Mouse (Mus musculus): ENCODE measurements around the gene Hint2. TPM values are rescaled to one million over a fixed set of nuclear protein-coding genes. Genes with fewer than 3 reads are reported as not detected.
A peak's percentile ranks its signal among the peaks of the same experiment; 100 is the strongest.

Hint2 gene
- 120 and 130 TPM in 2 replicates for polyA plus RNA-seq (2012; rRNA removed)

DNA sequence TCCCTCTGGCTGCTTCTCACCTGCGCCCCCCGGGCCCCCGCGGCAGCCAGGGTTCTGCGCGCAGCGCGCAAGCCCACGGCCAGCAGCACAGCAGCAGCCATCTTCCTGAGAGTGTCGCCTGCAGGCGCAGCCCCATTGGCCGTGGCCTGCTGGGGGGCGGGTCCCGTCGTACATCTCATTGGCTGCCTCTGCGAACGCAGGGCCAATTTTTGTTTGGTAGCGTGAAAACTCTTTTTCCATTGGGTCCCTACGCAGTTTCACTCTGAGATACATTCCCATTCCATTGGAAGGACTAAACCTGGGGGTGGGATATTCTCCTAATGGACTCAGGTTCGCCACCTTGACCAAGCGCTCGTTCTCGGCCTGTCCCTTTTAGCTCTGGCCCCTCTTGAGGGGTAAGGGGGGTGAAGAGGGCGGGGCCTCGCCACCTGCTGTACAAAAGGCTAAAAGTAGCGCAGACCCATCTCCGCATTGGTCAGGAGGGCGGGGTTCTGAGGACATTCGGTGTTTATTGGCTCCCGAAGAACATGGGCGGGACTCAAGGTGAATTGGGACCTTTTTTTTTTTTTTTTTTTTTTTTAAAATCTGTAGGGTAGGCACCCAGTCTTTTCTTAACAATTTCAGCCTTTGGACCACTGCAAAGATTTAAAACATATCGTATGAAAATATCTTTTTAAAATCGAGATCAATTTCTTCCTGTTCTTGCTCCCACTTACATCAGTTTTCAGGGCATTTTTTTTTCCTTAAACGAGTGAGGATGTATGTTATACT lies at the start of gene Hint2:
Hint2 (minus strand) TSS at position 128 of the 771 bp plus-strand sequence.
- DNase-seq (ENCODE audit: low read depth), result peak; percentile 86

- DNase-seq (ENCODE audit: low read depth), result no peak
Observed at GRCm38 (mm10) chr4:43705991-43706390, 49.7 kb upstream of the Hint2 start.

DNA sequence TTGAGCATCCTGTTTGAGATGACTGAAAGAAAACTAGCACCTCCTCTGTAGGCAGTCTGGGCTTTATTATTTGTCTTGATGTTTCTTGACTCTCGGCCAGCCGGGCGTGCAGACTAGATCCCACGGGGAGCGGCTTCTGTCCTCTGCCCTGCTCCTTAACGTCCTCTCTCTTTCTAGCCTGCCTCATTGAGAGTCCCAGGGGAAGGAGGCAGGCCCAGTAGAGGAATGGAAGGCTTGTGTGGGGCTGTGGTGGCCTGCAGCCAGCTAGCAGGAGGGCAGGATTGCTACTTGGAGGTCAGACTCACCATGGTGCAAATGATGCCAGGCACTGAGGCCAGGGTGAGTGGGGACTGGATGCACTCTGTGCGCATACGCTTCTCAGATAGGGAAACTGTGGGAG lies 47.6 kb upstream of the Hint2 start:
- no peak for DNase-seq (ENCODE audit: low read depth)

- no peak for DNase-seq (ENCODE audit: low read depth)
Observed at GRCm38 (mm10) chr4:43703439-43703838, 47.2 kb upstream of the Hint2 start.

DNA sequence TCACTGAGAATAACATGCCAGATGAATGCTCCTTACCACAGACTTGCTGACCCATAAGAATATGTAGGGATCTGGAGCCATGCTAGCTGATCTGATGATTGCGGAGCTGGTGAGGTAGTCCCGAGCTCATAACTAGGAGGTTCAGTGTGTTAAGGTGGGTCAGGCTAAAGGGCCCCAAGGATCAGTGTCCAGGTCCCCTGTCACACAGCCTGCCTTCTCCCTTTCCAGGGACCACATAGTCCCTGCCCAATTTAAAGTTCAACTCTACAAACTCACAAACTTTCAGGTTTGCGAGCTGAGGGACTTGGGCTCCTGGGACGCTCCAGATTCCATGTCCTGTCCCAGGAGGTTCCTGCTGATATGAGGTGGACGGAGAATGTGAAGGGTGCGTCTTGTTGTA lies 44.4 kb upstream of the Hint2 start, which contains the start of gene Olfr70:
Olfr70 (minus strand) TSS at position 101 of the 400 bp plus-strand sequence.
- no peak for DNase-seq (ENCODE audit: low read depth)

GRCm38 (mm10) chr4:43696561-43696960 lies 40.3 kb upstream of the Hint2 start:
- DNase-seq (ENCODE audit: low read depth), result no peak

DNA sequence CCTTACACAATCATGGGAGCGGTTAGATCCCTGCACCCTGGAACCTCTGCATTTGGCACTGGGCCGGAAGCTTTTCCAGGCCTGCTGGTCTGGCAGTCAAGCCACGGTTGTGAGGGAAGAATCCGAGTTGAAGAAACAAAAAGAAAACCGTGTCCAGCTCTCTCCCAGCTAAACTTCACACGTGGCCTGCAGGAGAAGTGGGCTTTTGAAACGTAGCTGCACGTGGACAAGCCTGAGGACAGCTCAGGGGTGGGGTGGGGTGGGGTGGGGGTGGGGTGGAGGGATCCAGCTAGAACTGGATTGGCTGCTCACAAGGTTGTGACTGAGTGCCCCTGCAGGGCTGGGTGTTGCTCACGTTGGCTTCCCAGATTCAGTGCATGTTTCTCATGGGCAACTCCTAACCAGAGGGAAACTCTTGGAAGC lies 39.0 kb upstream of the Hint2 start:
- DNase-seq (ENCODE audit: low read depth), result no peak

- DNase-seq (ENCODE audit: low read depth), result no peak
Observed at GRCm38 (mm10) chr4:43694439-43695248, 38.4 kb upstream of the Hint2 start.

DNA sequence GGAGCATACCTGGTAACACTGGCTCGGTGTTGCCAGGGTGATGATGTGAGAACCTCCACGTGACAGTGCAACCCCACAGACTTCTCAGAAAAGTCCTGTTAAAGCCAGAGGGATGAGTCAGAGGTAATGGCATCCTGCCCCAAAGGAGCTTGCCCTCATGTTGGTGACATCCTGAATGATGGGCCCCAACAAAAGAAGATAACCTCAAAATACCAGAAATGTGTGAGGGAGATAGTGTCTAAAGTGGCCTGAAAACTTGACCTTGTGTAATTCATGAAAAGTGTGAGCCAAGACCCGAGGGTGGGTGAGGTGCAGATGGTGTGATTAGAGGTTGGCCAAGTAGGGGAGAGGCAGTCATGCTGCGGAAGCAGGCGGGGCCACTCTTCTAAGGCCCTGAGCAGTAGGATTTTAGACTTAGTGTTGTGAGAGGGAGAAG lies 37.6 kb upstream of the Hint2 start:
- no peak for DNase-seq (ENCODE audit: low read depth)

DNA sequence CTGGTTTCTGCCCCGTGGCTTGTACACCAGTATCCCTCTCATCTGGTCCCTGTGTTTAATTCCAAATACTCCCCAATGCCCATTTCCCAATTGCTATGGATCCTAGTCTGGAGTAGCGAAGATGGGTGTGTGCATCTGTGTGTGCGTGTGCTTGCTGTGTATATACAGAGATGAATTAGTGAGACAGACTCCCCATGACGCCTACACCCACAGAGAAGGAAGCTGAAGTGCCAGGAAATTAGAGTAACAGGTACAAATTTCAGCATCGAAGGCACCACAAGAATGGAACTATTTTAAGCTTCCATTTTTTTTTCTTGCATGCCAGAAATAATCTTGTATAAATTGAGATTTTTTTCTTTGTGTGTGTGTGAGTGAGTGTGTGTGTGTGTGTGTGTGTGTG lies 34.8 kb upstream of the Hint2 start:
- no peak for DNase-seq (ENCODE audit: low read depth)

DNA sequence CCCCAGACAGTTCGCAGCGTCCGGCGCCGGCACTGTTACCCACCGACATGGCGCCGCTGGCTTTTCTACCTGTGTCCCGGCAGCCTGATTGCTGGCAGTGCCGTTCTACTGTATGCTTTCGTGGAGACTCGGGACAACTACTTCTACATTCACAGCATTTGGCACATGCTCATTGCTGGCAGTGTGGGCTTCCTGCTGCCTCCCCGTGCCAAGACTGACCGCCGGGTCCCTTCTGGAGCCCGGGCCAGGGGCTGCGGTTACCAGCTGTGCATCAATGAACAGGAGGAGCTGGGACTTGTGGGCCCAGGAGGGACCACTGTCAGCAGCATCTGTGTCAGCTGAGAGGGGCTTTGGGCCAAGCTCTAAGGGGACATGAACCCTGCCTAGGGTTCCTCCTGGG lies 33.8 kb upstream of the Hint2 start:
- DNase-seq (ENCODE audit: low read depth), result no peak

- no peak for DNase-seq (ENCODE audit: low read depth)
Observed at GRCm38 (mm10) chr4:43679416-43680043, 23.3 kb upstream of the Hint2 start.

GRCm38 (mm10) chr4:43678541-43678940 lies 22.3 kb upstream of the Hint2 start:
- no peak for DNase-seq (ENCODE audit: low read depth)

DNA sequence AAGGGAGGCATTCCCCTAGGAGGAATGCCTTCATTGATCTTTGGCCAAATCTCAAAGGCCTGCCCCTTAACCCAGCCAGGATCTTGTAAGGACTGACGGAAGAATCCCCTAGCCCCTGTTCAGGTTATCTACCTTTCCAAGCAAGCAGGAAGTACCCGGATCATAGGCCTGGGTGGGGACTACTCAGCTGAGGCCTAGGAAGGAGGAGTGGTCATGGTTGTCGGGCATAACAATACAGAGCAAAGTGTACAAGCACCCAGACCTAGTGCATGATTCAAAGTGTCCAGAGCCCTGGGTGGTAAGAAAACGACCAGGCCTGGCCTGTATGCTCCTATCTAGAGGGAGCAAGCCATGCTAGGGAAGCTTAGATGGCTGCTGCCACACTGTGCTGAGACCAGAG lies 19.3 kb upstream of the Hint2 start:
- DNase-seq (ENCODE audit: low read depth), result no peak

GRCm38 (mm10) chr4:43674974-43675373 lies 18.7 kb upstream of the Hint2 start:
- DNase-seq (ENCODE audit: low read depth), result no peak

DNA sequence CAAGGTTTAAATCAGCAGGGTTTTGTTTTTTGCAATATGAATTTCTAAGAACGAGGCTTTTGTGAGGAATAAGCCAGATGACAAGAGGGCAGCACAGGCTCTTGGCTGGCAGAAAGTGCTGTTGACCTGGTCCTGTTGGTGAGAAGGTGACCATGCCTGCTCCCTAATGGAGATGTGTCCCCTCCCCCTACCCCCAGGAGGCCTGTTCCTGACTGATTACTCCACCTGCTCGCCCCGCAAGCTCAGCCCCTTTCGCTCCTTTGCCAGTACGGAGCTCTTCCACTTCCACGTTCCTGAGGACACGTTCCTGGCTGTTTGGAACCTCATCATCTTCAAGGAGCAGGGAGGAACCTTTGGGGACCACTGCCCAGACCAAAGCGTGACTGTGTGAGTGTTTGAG lies 17.4 kb upstream of the Hint2 start:
- no peak for DNase-seq (ENCODE audit: low read depth)

DNA sequence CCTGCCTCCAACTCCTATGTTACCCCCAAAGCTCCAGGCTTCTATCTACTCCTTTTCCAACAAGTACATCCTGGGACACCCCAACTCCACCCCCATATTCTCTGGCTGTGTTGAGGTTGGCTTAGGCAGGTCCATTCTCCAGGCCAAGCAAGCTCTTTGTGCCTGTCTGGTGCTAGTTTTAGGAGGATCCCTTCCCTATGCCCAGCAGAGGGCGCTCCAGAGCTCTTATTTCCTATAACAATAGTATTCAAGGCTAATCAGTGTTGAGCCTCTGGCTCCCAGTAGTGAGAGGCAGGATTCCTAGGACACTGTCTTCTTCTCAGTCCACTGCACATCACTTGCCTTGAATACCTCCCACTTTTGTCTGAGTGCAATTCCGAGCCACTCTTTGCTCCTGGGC lies 15.8 kb upstream of the Hint2 start:
- no peak for DNase-seq (ENCODE audit: low read depth)

- no peak for DNase-seq (ENCODE audit: low read depth)
Observed at GRCm38 (mm10) chr4:43669428-43669794, 13.1 kb upstream of the Hint2 start.

DNA sequence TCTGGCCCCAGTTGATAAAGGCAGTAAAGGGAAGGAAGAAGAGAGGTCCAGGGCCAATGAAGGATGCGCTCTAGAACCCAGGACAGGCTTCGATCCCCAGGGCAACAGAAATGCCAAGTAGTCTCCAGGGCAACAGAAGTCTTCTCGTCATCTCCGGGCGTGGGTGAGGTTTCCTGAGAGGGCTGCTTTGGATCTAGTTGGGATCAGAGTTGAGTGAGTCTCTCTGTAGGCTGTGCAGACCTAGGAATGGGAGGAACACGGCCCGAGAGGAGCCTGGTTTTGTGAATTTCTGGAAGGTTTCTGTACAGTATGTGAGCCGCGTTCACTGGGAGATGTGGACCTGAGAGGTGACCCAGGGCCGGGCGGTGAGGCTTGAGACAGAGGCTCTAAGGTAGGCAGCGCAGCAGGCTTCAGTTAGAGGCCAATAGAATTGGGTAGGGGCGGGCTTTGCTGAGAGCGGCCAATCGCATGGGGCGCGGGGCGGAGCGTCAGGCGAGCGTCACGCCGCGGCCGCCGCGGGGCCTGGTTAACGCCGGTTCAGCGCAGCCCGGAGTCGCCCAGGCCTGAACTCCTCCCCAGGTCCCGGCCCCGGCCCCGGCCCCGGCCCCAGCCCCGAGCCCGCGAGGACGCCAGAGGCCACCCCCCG lies 12.6 kb upstream of the Hint2 start, which contains the start of the genes Tmem8b and Fam221b:
Tmem8b (plus strand) TSS at position 190 of the 646 bp plus-strand sequence.
Fam221b (minus strand) TSS at position 364 of the 646 bp plus-strand sequence.
- no peak for DNase-seq (ENCODE audit: low read depth)

DNA sequence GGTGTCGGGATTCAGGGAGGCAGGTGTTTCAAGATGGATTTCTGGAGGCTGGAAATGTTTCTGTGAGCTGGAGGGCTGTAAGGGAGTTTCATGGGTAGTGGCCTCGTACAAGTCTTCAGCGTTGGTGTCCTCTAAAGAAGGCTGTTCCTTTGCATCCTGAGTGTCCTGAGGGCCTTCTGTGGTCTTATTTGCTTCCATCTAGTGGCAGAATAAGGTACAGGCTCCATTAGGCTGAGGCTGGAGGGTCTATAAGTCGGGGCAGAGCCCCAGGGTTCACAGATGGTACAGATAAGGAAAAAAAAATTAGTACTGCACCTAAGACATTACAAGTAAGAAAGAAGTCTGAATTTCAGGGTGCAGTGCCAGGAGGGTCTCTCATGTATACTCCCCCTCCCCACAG lies 10.1 kb upstream of the Hint2 start:
- no peak for DNase-seq (ENCODE audit: low read depth)

DNA sequence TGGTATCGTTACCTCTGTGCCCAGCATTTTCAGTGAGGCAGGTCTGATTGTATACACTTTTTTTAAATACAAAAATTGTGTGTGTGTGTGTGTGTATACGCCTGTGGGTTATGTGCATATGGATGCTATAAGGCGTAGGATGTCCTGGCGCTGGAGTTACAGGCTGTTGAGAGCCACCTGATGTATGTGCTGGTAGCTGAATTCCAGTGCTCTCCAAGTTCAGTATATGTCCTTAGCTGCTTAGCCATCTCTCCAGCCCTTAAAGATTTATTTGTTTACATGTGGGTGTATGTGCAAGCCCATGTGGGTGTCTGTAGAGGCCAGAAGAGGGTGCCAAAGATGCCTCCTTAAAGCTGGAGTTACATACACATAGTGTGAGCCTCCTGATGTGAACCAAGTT lies 880 bp upstream of the Hint2 start:
- DNase-seq (ENCODE audit: low read depth), result no peak

Measured in gonadal fat pad, adult 2 months (tissue).